Comparison of ENCODE assay signal across 8 mouse cellular contexts in genomic region chr11:95521563-95521962, GRCm38 (mm10). TPM values are rescaled to one million over a fixed set of nuclear protein-coding genes. Genes with fewer than 3 reads are reported as not detected.
A peak's percentile ranks its signal among the peaks of the same experiment; 100 is the strongest.
DNase-seq lines count a peak whose midpoint lies in the region; ATAC-seq and TF ChIP-seq lines count a peak whose summit lies in the region.

No protein-coding gene starts in this region.

- peak; percentile 96 for TF ChIP-seq CTCF in hindbrain, postnatal 0 days (IDR thresholded peaks at IDR 0.05; ENCODE audit: low read depth)

- H3K4me2 ChIP-seq in hindbrain, postnatal 0 days (ENCODE audit: low read depth, low read length): peak overlapping the region; percentile 40; the same call in 1 of the 2 replicates

- no peaks in the 10 kb centered on the region for H3K36me3 ChIP-seq in hindbrain, postnatal 0 days (ENCODE audit: insufficient read depth, low read length)

- no peaks in the 10 kb centered on the region for H3K4me1 ChIP-seq in hindbrain, postnatal 0 days (ENCODE audit: insufficient read depth, low read length)

- H3K27me3 ChIP-seq in hindbrain, postnatal 0 days (ENCODE audit: insufficient read depth, low read length): no peaks in the 10 kb centered on the region

- H3K9ac ChIP-seq in hindbrain, postnatal 0 days (replicated peaks; ENCODE audit: low read length): no peak overlapping the region

- H3K4me3 ChIP-seq in hindbrain, postnatal 0 days (ENCODE audit: low read length): 0 out of 2 replicates have a peak overlapping the region, but pooled peaks have one; percentile 13

- WGBS in hindbrain, postnatal 0 days: 1% methylated on average over 13 of the region's 13 CpGs

- no peaks in the 10 kb centered on the region for H3K9me3 ChIP-seq in hindbrain, postnatal 0 days (ENCODE audit: low read length)

- ATAC-seq in hindbrain, postnatal 0 days: peak; percentile 65

- no peak overlapping the region for H3K27ac ChIP-seq in hindbrain, postnatal 0 days

- DNase-seq in R1 (ENCODE audit: low read depth, low spot score): peak; percentile 85
- peak; percentile 83 to 87 for DNase-seq in cerebellum, postnatal 36 days
- peak; percentile 47 to 54 for DNase-seq in gastrocnemius, adult 8-10 months (ENCODE audit: low spot score in 2 of 2)
- peak; percentile 87 for DNase-seq in hindbrain, postnatal 0 days (ENCODE audit: low spot score)
- peak; percentile 64 for DNase-seq in left cerebral cortex, adult 11 months (ENCODE audit: low spot score)
- peak; percentile 85 for DNase-seq in lung, postnatal 36 days
- DNase-seq in right cerebral cortex, adult 18-20 months: peak; percentile 71
- DNase-seq in urinary bladder, adult 18-20 months (ENCODE audit: low spot score in 2 of 2): peak; percentile 61 to 73

RNA-seq across cellular contexts. Expression of gene Nxph3, which starts 7.2 kb away (rescaled TPM):
- under 1 TPM; 0.13 to 0.45 (median 0.30) TPM for total RNA-seq in gastrocnemius, adult 8-10 months (2022)
- total RNA-seq in hindbrain, postnatal 0 days (2014; rRNA removed): 21.4 and 23.6 TPM in 2 replicates
- polyA plus RNA-seq in hindbrain, postnatal 0 days (2015; fragmentation: Nextera tagmentation; extraction: Ambion mirVana): 3.7 and 4.1 TPM in 2 replicates

Comparison
In these comparisons a context has a peak if more than half of its experiments do, and no peak if none do; other contexts are left out.
1. RNA of gene Nxph3, which starts 7.2 kb away (total RNA-seq): 21.4 to 23.6 TPM in hindbrain, postnatal 0 days; 0.13 to 0.45 TPM in gastrocnemius, adult 8-10 months; every median in the first group is over 10 times any median in the second.
2. Peak in every context shown above with its lines, with median percentiles within 50 percentile points of each other: DNase-seq.